Mouse (Mus musculus): Measurements from ENCODE around the gene Mogat1.

GRCm38 (mm10) chr1:78510862-78511261 lies at the start of gene Mogat1:
- TF ChIP-seq GATA1 (IDR thresholded peaks at IDR 0.05; ENCODE audit: borderline replicate concordance, low read length) (no peak), FLI1 (IDR thresholded peaks at IDR 0.05; ENCODE audit: low read length) (no peak)

Measured in megakaryocyte, embryonic 14.5 days (primary cell).